Mouse (Mus musculus) heart, adult 2 months (tissue): ENCODE measurements around the gene Slc35e3. TPM values are rescaled to one million over a fixed set of nuclear protein-coding genes. Genes with fewer than 3 reads are reported as not detected.

Experiments
- DNase-seq, 2 experiments: peaks; one replicate each; pipeline ENCODE4 v3.0.0; 2021
- H3K27ac ChIP-seq: fragments of 200-600 bp; 2 replicates; pipeline ENCODE4 v1.8.1; 2022
- H3K27me3 ChIP-seq: fragments of 200-500 bp; 2 replicates; pipeline ENCODE4 v1.6.1; 2012; ENCODE audit warnings: mild to moderate bottlenecking, low read length, inconsistent platforms, mixed read lengths; ENCODE audit not compliant: control insufficient read depth, insufficient read depth
- H3K36me3 ChIP-seq: fragments of 200-500 bp; 2 replicates; pipeline ENCODE4 v1.6.1; 2012; ENCODE audit warnings: low read length, inconsistent platforms; ENCODE audit not compliant: control insufficient read depth, insufficient read depth
- H3K4me1 ChIP-seq: fragments of 200-500 bp; 2 replicates; pipeline ENCODE4 v1.6.1; 2011; ENCODE audit warnings: low read length; ENCODE audit not compliant: control insufficient read depth, insufficient read depth
- H3K4me3 ChIP-seq: fragments of 200-600 bp; 2 replicates; pipeline ENCODE4 v1.8.1; 2022
- H3K79me2 ChIP-seq: fragments of 200-500 bp; replicated peaks from 2 replicates; pipeline ENCODE4 v1.6.1; 2012; ENCODE audit warnings: mild to moderate bottlenecking, inconsistent platforms, low read length, moderate library complexity, mixed read lengths; ENCODE audit not compliant: control insufficient read depth, insufficient read depth
- H3K9ac ChIP-seq: fragments of 200-500 bp; 2 replicates; pipeline ENCODE4 v1.6.1; 2012; ENCODE audit warnings: low read depth, mild to moderate bottlenecking, control low read depth, inconsistent platforms, low read length, mixed read lengths
- CTCF ChIP-seq: fragments of 200-600 bp; IDR thresholded peaks from 2 replicates; pipeline ENCODE4 v1.8.1; 2022; ENCODE audit warnings: antibody characterized with exemption, mild to moderate bottlenecking, moderate library complexity
- EP300 ChIP-seq: fragments of 200-500 bp; IDR thresholded peaks from 2 replicates; pipeline ENCODE4 v1.6.1; 2011; ENCODE audit warnings: low read depth, low read length, control low read depth; ENCODE audit not compliant: insufficient read depth
- POLR2A ChIP-seq: fragments of 200-500 bp; IDR thresholded peaks from 2 replicates; pipeline ENCODE4 v1.6.1; 2011; ENCODE audit warnings: mild to moderate bottlenecking, low read depth, low read length, control low read depth; ENCODE audit not compliant: insufficient read depth
- WGBS: fragments of 180-500 bp; shearing (Covaris S2); methylation state at CpG from one replicate; pipeline ENCODE4 v1.1.7; 2018; 5-methylcytosine and 5-hydroxymethylcytosine counted together
- intact Hi-C: fragments of 180-260 bp; cut with DNase I; formaldehyde crosslinking; loops from one replicate; pipeline ENCODE4 v1.15.1; 2025
- polyA plus RNA-seq: library from polyadenylated mRNA; depleted of rRNA; stranded (reverse); fragments of >200 nt; gene quantifications from 2 replicates; pipeline ENCODE4 v1.2.3, GENCODE M21; 2012
- total RNA-seq, 2 experiments: library from RNA; stranded (reverse); gene quantifications; 2 replicates each; pipeline ENCODE4 v1.2.3; 2021

Gene Slc35e3
- total and polyA plus RNA-seq, 3 experiments: 5.7 to 8.0 (median 7.4) TPM

DNA sequence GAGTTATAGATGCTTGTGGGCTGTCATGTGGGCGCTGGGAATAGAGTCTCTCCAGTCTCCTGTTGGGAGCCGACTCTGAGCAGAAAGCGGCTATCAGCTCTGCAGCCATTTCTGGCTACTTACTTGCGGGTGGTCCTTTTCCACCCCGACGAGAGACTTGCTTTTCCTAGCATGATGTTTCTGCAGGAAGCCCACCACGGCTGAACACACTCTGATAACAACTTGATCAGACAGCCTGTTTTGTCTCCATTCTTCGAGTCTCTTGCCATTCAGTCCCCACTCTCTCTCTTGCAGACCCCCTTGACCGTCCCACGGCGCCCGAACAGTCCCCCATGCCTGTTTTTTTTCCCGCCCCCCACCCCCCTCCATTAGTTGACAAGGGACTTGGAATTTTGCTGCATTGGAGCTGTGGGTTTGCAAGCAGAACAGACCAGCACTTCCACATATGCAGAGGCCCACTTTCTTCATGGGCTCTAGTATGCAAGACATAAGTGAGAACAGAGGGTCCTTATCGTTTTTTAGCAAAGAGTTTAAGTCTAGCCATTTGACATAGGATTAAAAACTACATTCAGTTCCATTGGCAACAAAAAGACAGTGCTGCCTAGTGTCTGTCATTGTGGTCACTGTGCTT lies 13.1 kb downstream of the Slc35e3 start:
- H3K27me3 ChIP-seq: no peaks in the 10 kb centered on the region
- H3K79me2 ChIP-seq: no peaks in the 10 kb centered on the region
- WGBS: 64% methylated on average over 14 of the region's 14 CpGs
- intact Hi-C loops: loop anchor here (5.0 kb wide), 1 partner anchor 379 kb away; no protein-coding TSS in a partner anchor
- H3K36me3 ChIP-seq: no peaks in the 10 kb centered on the region
- TF ChIP-seq CTCF (no peak), POLR2A (no peak), EP300 (no peak)
- no peak overlapping the region for H3K9ac ChIP-seq
- H3K4me3 ChIP-seq: no peak overlapping the region
- no peak for DNase-seq
- H3K4me1 ChIP-seq: no peaks in the 10 kb centered on the region
- H3K27ac ChIP-seq: no peak overlapping the region

DNA sequence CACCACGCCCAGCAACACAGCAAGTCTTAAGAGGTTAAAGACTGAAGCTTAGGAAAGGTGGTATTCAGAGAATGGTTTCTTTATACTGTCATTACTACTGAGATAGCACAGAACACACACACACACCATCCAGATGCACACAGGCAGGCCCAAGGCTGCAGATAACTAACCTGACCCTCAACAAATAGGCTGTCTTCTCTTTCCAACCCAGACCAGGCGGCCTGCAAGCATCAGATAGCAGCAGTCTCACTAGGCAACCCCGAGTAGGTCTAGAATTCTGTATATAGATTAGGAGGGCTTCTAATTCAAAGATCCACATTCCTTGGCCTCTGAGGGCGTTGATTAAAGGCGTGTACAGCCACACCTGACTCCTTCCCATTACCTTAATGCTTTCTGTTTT lies 14.0 kb downstream of the Slc35e3 start:
- H3K27ac ChIP-seq: no peak overlapping the region
- no peak for DNase-seq
- H3K79me2 ChIP-seq: no peaks in the 10 kb centered on the region
- no peaks in the 10 kb centered on the region for H3K4me1 ChIP-seq
- TF ChIP-seq EP300: no peak
- no peak for TF ChIP-seq CTCF
- no peak for TF ChIP-seq POLR2A
- intact Hi-C loops: loop anchor here (5.0 kb wide), 1 partner anchor 380 kb away; no protein-coding TSS in a partner anchor
- no peaks in the 10 kb centered on the region for H3K36me3 ChIP-seq
- 82% methylated on average over 5 of the region's 5 CpGs for WGBS
- H3K27me3 ChIP-seq: no peaks in the 10 kb centered on the region
- no peak overlapping the region for H3K9ac ChIP-seq
- no peak overlapping the region for H3K4me3 ChIP-seq

DNA sequence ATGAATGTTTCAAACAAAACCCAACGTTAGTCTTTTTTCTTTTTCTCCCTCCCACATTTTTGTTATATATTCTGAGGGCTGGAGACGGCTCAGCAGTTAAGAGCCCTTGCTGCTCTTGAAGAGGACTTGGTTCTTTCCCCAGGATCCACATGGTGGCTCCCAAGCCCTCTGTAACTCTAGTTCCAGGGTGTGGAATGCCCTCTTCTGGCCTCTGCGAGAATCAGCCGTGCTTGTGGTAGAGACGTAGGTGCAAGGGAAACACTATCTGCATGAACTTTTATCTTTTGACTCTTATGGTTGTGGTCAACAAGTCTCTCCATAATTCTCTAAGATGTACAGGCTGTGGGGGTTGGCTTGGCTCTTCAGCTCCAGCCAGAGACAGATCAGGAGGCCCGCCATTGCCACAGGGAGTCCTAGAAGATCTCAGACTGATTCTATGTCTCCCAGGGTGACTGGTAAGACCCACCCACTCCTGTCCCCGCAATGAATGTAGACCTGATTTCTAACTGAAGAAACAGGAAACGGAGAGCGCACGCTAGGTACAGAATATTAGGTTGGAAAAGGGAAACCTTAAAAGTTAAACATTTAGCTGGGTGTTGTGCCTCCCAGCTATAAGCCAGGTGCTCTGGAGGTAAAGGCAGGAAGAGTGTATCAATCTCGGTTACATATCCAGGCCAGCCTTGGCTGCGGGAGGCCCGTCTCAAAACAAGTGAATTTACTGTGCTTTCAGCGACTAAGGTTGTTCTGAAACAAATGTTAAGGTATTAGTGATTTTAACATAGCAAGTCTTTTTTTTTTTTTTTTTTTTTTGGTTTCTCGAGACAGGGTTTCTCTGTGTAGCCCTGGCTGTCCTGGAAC lies 14.7 kb downstream of the Slc35e3 start:
- TF ChIP-seq CTCF: peak; percentile 85
- no peak for TF ChIP-seq POLR2A
- 0 out of 2 replicates have a peak, but pooled peaks have one; percentile 51 for TF ChIP-seq EP300

DNA sequence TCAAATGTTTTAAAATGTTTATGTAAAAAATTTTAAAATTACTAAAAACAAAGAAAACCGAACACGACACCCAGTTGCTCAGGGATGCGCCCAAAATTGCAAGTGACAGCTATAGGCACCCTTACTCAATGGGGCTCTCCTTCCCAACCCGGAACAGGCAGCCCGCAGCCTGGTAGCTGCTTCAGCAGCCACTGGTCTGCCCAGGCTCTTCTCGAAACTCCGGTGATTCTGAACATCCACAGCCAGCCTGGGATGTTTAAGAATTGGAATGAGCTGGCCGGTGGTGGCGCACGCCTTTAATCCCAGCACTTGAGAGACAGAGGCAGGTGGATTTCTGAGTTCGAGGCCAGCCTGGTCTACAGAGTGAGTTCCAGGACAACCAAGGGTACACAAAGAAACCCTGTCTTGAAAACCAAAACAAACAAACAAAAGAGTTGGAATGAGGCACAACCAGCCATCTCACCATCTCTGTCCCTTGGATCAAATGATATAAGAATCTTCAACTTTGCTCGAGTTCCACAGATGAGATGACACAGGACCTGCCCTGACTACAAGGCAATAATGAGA lies 15.4 kb downstream of the Slc35e3 start:
- Histone ChIP-seq H3K79me2 (no peaks in the 10 kb centered on the region), H3K27ac (no peak overlapping the region), H3K4me1 (no peaks in the 10 kb centered on the region), H3K36me3 (no peaks in the 10 kb centered on the region), H3K27me3 (no peaks in the 10 kb centered on the region), H3K9ac (no peak overlapping the region), H3K4me3 (no peak overlapping the region)
- TF ChIP-seq POLR2A: no peak
- TF ChIP-seq CTCF: no peak
- no peak for TF ChIP-seq EP300
- intact Hi-C loops: loop anchor here (5.0 kb wide), 1 partner anchor 382 kb away; no protein-coding TSS in a partner anchor
- WGBS: 90% methylated on average over 12 of the region's 12 CpGs
- DNase-seq: no peak

More for the DNA sequence above, 14.7 kb downstream of the Slc35e3 start:
- no peaks in the 10 kb centered on the region for H3K36me3 ChIP-seq
- H3K27me3 ChIP-seq: no peaks in the 10 kb centered on the region
- H3K27ac ChIP-seq: no peak overlapping the region
- no peaks in the 10 kb centered on the region for H3K4me1 ChIP-seq
- no peaks in the 10 kb centered on the region for H3K79me2 ChIP-seq
- intact Hi-C loops: loop anchor here (5.0 kb wide), 1 partner anchor 381 kb away; no protein-coding TSS in a partner anchor
- H3K9ac ChIP-seq: no peak overlapping the region
- DNase-seq: peak; percentile 50 to 59
- H3K4me3 ChIP-seq: no peak overlapping the region
- 45% methylated on average over 15 of the region's 15 CpGs for WGBS

DNA sequence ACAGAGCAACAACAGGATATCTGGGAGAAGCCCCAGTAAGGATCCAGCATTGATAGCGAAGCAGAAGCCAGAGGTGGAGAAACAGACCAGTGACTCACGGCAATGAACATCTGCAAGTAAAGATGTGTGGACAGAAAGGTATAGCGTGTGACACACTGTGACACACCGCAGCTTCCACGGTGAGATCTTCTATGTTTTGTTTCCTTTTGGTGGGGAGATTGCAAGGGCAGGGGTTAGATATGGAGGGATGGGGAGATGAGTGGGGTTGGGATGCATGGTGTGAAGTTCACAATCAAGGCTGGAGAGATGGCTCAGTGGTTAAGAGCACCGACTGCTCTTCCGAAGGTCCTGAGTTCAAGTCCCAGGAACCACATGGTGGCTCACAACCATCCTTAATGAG lies 16.0 kb downstream of the Slc35e3 start:
- Histone ChIP-seq H3K4me3 (no peak overlapping the region), H3K9ac (no peak overlapping the region), H3K79me2 (no peaks in the 10 kb centered on the region), H3K27me3 (no peaks in the 10 kb centered on the region), H3K27ac (no peak overlapping the region), H3K36me3 (no peaks in the 10 kb centered on the region), H3K4me1 (no peaks in the 10 kb centered on the region)
- WGBS: 86% methylated on average over 7 of the region's 7 CpGs
- TF ChIP-seq POLR2A (no peak), EP300 (no peak), CTCF (no peak)
- intact Hi-C loops: loop anchor here (5.0 kb wide), 1 partner anchor 382 kb away; no protein-coding TSS in a partner anchor
- DNase-seq: no peak
